In the genomic region with DNA sequence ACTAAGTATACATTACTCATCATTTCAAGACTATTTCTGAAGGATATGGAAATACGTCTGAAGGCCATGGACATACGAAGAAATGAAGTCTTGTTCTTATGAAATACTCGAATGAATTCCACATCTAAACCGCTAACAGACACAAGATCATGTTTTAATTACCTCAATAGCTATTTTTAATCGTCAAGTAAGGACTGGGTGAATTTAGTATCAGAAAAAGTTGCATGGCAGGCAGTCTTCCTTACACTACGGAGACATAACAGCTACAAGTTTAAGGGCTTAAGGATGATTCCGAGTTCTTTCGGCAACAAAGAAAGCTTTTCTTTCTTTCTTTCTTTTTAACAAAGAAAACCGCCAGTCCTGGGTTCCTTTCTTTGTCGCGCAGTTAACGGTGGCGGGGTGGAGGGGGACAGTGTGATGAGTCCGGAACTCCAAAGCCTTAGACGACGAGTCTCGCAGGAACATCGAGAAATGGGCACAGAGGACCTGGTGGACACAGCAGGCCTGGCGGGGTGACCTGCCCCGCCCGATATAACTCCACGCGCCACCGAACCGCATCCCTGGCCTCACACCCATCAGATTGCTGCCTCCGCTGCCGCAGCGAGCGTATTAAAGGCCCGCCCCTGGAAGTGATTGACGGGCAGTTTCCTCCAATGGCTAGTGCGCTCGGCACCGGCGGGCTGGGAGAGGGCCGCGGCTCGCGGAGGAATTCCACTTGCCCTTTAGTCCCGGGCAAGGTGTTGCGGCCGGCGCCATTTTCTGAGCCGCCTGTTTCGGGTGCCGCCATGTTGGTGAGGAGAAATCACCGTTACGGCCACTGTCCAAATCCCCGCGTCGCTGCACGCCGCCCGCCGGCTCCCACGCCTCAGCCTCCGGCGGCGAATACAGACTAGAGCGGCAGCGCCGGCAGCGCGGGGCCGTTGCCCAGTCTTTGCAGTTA, we compare ENCODE assay signal across 8 mouse cellular contexts. TPM values are rescaled to one million over a fixed set of nuclear protein-coding genes. Genes with fewer than 3 reads are reported as not detected.
DNase-seq lines count a peak whose midpoint lies in the region; ATAC-seq and TF ChIP-seq lines count a peak whose summit lies in the region.

Gene Zc3h6, plus strand, starts transcription at position 762 of the 940 bp plus-strand sequence.

- peak within 1 kb of the TSS; percentile 100 for H3K27ac ChIP-seq in heart, embryonic 15.5 days
- H3K27ac ChIP-seq in liver, embryonic 14.5 days, result peak within 1 kb of the TSS; percentile 93
- peak within 1 kb of the TSS; percentile 100 for H3K27ac ChIP-seq in neural tube, embryonic 11.5 days (ENCODE audit: low read depth, low read length)
- H3K27ac ChIP-seq in stomach, postnatal 0 days (replicated peaks), result peak within 1 kb of the TSS; percentile 99

- WGBS in heart, embryonic 15.5 days, result under 1% methylated on average over 65 of the region's 65 CpGs
- WGBS in liver, embryonic 14.5 days (ENCODE audit: insufficient replicate concordance), result under 1% methylated on average over 65 of the region's 65 CpGs
- WGBS in neural tube, embryonic 11.5 days, result 1% methylated on average over 65 of the region's 65 CpGs
- under 1% methylated on average over 65 of the region's 65 CpGs for WGBS in stomach, postnatal 0 days

- peak; percentile 97 for ATAC-seq in CD4-positive, CD25-positive, alpha-beta regulatory T cell, adult 4 months
- ATAC-seq in heart, embryonic 15.5 days (replicated peaks; ENCODE audit: insufficient number of reproducible peaks, insufficient read depth, low FRiP score, low read depth), result peak; percentile 97
- ATAC-seq in liver, embryonic 14.5 days (ENCODE audit: insufficient read depth), result peak; percentile 98
- peak; percentile 94 for ATAC-seq in neural tube, embryonic 11.5 days (ENCODE audit: insufficient read depth, low FRiP score, low TSS enrichment)
- peak; percentile 100 for ATAC-seq in stomach, postnatal 0 days (ENCODE audit: low FRiP score, low TSS enrichment)

- H3K36me3 ChIP-seq in heart, embryonic 15.5 days, result no peaks in the 10 kb centered on the region
- no peaks in the 10 kb centered on the region for H3K36me3 ChIP-seq in liver, embryonic 14.5 days (replicated peaks; ENCODE audit: control insufficient read depth, insufficient read depth, low read depth)
- no peaks in the 10 kb centered on the region for H3K36me3 ChIP-seq in neural tube, embryonic 11.5 days (ENCODE audit: control insufficient read depth, insufficient read depth, low read length)
- H3K36me3 ChIP-seq in stomach, postnatal 0 days (ENCODE audit: control insufficient read depth, insufficient read depth, low read length), result no peaks in the 10 kb centered on the region

- H3K4me1 ChIP-seq in heart, embryonic 15.5 days (replicated peaks), result peaks cover 5% of the 10 kb centered on the region
- peaks cover 8% of the 10 kb centered on the region in 2 experiments; a peak in 3 of 4 replicates for H3K4me1 ChIP-seq in liver, embryonic 14.5 days (replicated peaks; ENCODE audit: control insufficient read depth in 2 of 2, insufficient read depth in 2 of 2, low read length in 1 of 2)
- peaks cover 7% of the 10 kb centered on the region for H3K4me1 ChIP-seq in neural tube, embryonic 11.5 days (ENCODE audit: control insufficient read depth, insufficient read depth, low read length)
- no peaks in the 10 kb centered on the region for H3K4me1 ChIP-seq in stomach, postnatal 0 days (replicated peaks; ENCODE audit: control insufficient read depth, insufficient read depth)

- H3K9ac ChIP-seq in heart, embryonic 15.5 days, result peak within 1 kb of the TSS; percentile 96
- H3K9ac ChIP-seq in liver, embryonic 14.5 days (replicated peaks), result peak within 1 kb of the TSS; percentile 100
- peak within 1 kb of the TSS; percentile 100 for H3K9ac ChIP-seq in neural tube, embryonic 11.5 days (ENCODE audit: low read length)
- peak within 1 kb of the TSS; percentile 98 for H3K9ac ChIP-seq in stomach, postnatal 0 days (ENCODE audit: low read length)

- peak; percentile 66 for TF ChIP-seq EP300 in liver, embryonic 14.5 days (IDR thresholded peaks at IDR 0.05; ENCODE audit: low read depth)
- peak; percentile 74 for TF ChIP-seq EP300 in stomach, postnatal 0 days (optimal IDR thresholded peaks at IDR 0.05)

- no peaks in the 10 kb centered on the region; the same call in 1 of the 2 replicates for H3K9me3 ChIP-seq in heart, embryonic 15.5 days (replicated peaks)
- H3K9me3 ChIP-seq in liver, embryonic 14.5 days (ENCODE audit: control insufficient read depth, low read length), result no peaks in the 10 kb centered on the region
- no peaks in the 10 kb centered on the region for H3K9me3 ChIP-seq in neural tube, embryonic 11.5 days (ENCODE audit: control insufficient read depth, low read length)
- H3K9me3 ChIP-seq in stomach, postnatal 0 days (ENCODE audit: control insufficient read depth, low read length), result no peaks in the 10 kb centered on the region

- peak within 1 kb of the TSS; percentile 63 for H3K4me2 ChIP-seq in heart, embryonic 15.5 days
- H3K4me2 ChIP-seq in liver, embryonic 14.5 days (ENCODE audit: low read depth), result peak within 1 kb of the TSS; percentile 84
- peak within 1 kb of the TSS; percentile 53 for H3K4me2 ChIP-seq in neural tube, embryonic 11.5 days (ENCODE audit: low read depth)
- H3K4me2 ChIP-seq in stomach, postnatal 0 days (replicated peaks; ENCODE audit: low read depth), result peak within 1 kb of the TSS; percentile 58

- peak; percentile 98 for DNase-seq in c-Kit-negative CD71-positive TER-119-positive erythroid progenitor cells, embryonic 14.5 days (ENCODE audit: low read depth, low spot score)
- DNase-seq in fibroblast of lung, adult 2 months (ENCODE audit: low read depth), result peak; percentile 85
- peak; percentile 99 for DNase-seq in kidney, postnatal 25 days
- DNase-seq in liver, embryonic 14.5 days (ENCODE audit: low read depth in 3 of 3, low spot score in 3 of 3), result peak; percentile 96 to 97 (median 97)
- peak; percentile 100 for DNase-seq in neural tube, embryonic 11.5 days (ENCODE audit: low spot score)
- peak; percentile 98 for DNase-seq in stomach, postnatal 0 days (ENCODE audit: low spot score)

- no peaks in the 10 kb centered on the region for H3K27me3 ChIP-seq in heart, embryonic 15.5 days
- no peaks in the 10 kb centered on the region for H3K27me3 ChIP-seq in liver, embryonic 14.5 days (ENCODE audit: control insufficient read depth, insufficient read depth, low read length)
- no peaks in the 10 kb centered on the region for H3K27me3 ChIP-seq in neural tube, embryonic 11.5 days (ENCODE audit: control insufficient read depth, insufficient read depth, low read length)
- H3K27me3 ChIP-seq in stomach, postnatal 0 days (ENCODE audit: control insufficient read depth, insufficient read depth, low read length), result no peaks in the 10 kb centered on the region

- peak within 1 kb of the TSS; percentile 81 for H3K4me3 ChIP-seq in heart, embryonic 15.5 days
- H3K4me3 ChIP-seq in liver, embryonic 14.5 days (ENCODE audit: insufficient read depth in 1 of 2, low read depth in 2 of 2, low read length in 2 of 2), result peak within 1 kb of the TSS; percentile 90 to 94
- H3K4me3 ChIP-seq in neural tube, embryonic 11.5 days (ENCODE audit: low read depth, low read length), result peak within 1 kb of the TSS; percentile 89
- peak within 1 kb of the TSS; percentile 97 for H3K4me3 ChIP-seq in stomach, postnatal 0 days (ENCODE audit: low read depth, low read length)

- no peak; the same call in 1 of the 2 replicates for TF ChIP-seq CTCF in liver, embryonic 14.5 days (IDR thresholded peaks at IDR 0.05; ENCODE audit: low read depth)
- TF ChIP-seq CTCF in stomach, postnatal 0 days (IDR thresholded peaks at IDR 0.05; ENCODE audit: low read depth), result no peak

RNA-seq across cellular contexts. Expression of gene Zc3h6, which starts in this region (rescaled TPM):
- 10 to 100 TPM in 1 of 2 experiments, 1 to 10 TPM in 1; 9.6 to 11.9 TPM for polyA plus RNA-seq in CD4-positive, CD25-positive, alpha-beta regulatory T cell, adult 4 months (2017; shearing (Covaris generic))
- 1.4 and 1.6 TPM in 2 replicates for polyA plus RNA-seq in heart, embryonic 15.5 days (2015; fragmentation: Nextera tagmentation; extraction: Ambion mirVana)
- 0.49 and 0.56 TPM in 2 replicates for polyA plus RNA-seq in liver, embryonic 14.5 days (2012; rRNA removed)
- 0.75 and 0.76 TPM in 2 replicates for polyA plus RNA-seq in liver, embryonic 14.5 days (2014; fragmentation: Nextera tagmentation; extraction: Ambion mirVana)
- 1.5 and 1.6 TPM in 2 replicates for polyA plus RNA-seq in neural tube, embryonic 11.5 days (2014; fragmentation: Nextera tagmentation; extraction: Ambion mirVana)
- polyA plus RNA-seq in stomach, postnatal 0 days (2015; fragmentation: Nextera tagmentation; extraction: Ambion mirVana), result 2.3 and 2.6 TPM in 2 replicates

Comparison
In these comparisons a context has a peak if more than half of its experiments do, and no peak if none do; other contexts are left out.
1. Peak in every context shown above with its lines: DNase-seq, ATAC-seq, H3K4me3 ChIP-seq and H3K27ac ChIP-seq.
2. Peak in DNase-seq, ATAC-seq, H3K4me3 ChIP-seq, H3K27ac ChIP-seq, H3K9ac ChIP-seq and H3K4me2 ChIP-seq in liver, embryonic 14.5 days; RNA of the gene not detected or under 1 TPM.